22 mouse cellular contexts compared by ENCODE assay signal in the genomic region with DNA sequence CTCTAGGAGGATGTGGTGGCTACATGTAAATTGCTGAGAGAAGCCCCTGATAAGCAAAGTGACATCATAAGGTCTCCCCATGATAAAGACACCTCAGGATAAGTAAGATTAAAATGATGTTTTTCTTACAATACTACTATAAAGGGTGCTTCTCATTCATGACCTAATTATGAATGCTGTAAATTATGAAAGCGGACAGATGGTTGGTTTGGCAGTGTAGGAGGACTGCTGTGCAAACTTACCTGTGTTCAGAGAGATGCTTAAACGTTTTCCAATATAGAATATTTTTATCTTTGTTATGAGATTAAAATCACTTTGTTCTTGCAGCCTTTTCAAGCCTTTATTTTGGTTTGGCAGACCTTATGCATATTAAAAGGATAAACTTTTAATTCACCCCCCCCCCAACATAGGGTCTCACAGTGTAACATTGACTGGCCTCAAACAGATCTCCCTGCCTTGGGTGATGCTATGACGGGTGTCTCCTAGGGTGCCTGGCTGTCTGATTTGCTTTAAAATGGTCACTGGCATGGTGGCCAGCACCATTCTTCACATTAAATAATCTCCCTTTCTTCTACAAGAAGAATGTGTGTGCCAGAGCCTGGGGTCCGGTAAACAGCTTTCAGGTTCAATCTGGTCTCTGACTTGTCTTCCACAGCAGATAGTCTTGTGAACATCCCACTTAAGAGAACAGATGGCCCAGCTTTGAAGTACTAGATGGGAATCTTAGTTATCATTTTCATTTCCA.
DNase-seq lines count a peak whose midpoint lies in the region; ATAC-seq and TF ChIP-seq lines count a peak whose summit lies in the region.
"Had no signal": no experiment of that assay in that cellular context is flagged by ENCODE, and none has a peak within 500 bp of the region (broad histone marks: within the 10 kb centered on the region; RNA-seq: fewer than 3 reads in every experiment).

No protein-coding gene starts in this region.

- peaks cover 2% of the 10 kb centered on the region; the same call in 1 of the 2 replicates for H3K4me1 ChIP-seq in cerebellum, adult 2 months (ENCODE audit: control insufficient read depth, insufficient read depth, low read length)
- H3K4me1 ChIP-seq: embryonic facial prominence, embryonic 12.5 days; forebrain, embryonic 12.5 days; heart, embryonic 12.5 days; hindbrain, embryonic 10.5 days; intestine, embryonic 15.5 days had no signal

- TF ChIP-seq POLR2A in cerebellum, adult 2 months (IDR thresholded peaks at IDR 0.05; ENCODE audit: borderline replicate concordance, insufficient read depth, low read length) = no peak

- 17% methylated on average over 4 of the region's 4 CpGs for WGBS in cerebellum, adult 2 months

- no peaks in the 10 kb centered on the region for H3K27me3 ChIP-seq in cerebellum, adult 2 months (ENCODE audit: control insufficient read depth, insufficient read depth, low read length)
- H3K27me3 ChIP-seq: CH12.LX; embryonic facial prominence, embryonic 12.5 days; forebrain, embryonic 12.5 days; heart, embryonic 12.5 days; intestine, embryonic 15.5 days had no signal

- H3K4me3 ChIP-seq in layer of hippocampus, adult 2 months = no peak overlapping the region
- no peak overlapping the region for H3K4me3 ChIP-seq in cerebellum, adult 2 months (replicated peaks; ENCODE audit: insufficient read depth, low read depth, low read length)
- H3K4me3 ChIP-seq: embryonic facial prominence, embryonic 12.5 days; forebrain, embryonic 12.5 days; gastrocnemius, adult 2 months; heart, embryonic 12.5 days; hindbrain, embryonic 10.5 days; intestine, embryonic 15.5 days had no signal

- no peak for DNase-seq in layer of hippocampus, adult 2 months (ENCODE audit: low spot score in 2 of 2)
- DNase-seq in layer of hippocampus, adult 18-20 months (ENCODE audit: low spot score in 2 of 2) = no peak
- DNase-seq in cerebellum, adult 2 months = peak; percentile 19 to 63
- DNase-seq in cerebellum, postnatal 10 days = peak; percentile 38 to 60
- no peak for DNase-seq in right cerebral cortex, postnatal 14 days
- DNase-seq in kidney, adult 9 months = no peak
- DNase-seq: adrenal gland, adult 8-10 months; adrenal gland, postnatal 36 days; forebrain, postnatal 0 days; gastrocnemius, adult 2 months; gastrocnemius, postnatal 25 days; kidney, adult 18-20 months had no signal

- no peak for TF ChIP-seq CTCF in layer of hippocampus, adult 2 months (conservative IDR thresholded peaks at IDR 0.05)
- no peak for TF ChIP-seq CTCF in cerebellum, adult 2 months (IDR thresholded peaks at IDR 0.05; ENCODE audit: borderline replicate concordance, insufficient read depth, low read depth, low read length)

- H3K27ac ChIP-seq in layer of hippocampus, adult 2 months = 0 out of 2 replicates have a peak overlapping the region, but pooled peaks have one; percentile 18
- no peak overlapping the region for H3K27ac ChIP-seq in cerebellum, adult 2 months (ENCODE audit: insufficient read depth, low read length)
- H3K27ac ChIP-seq: embryonic facial prominence, embryonic 12.5 days; forebrain, embryonic 12.5 days; gastrocnemius, adult 2 months; hindbrain, embryonic 10.5 days; hindbrain, embryonic 14.5 days; intestine, embryonic 15.5 days had no signal

- ATAC-seq in megakaryocyte-erythroid progenitor cell, adult 5-6 weeks (replicated peaks; ENCODE audit: low FRiP score, low TSS enrichment, poor library complexity, severe bottlenecking) = no peak
- ATAC-seq: activated CD4-positive, CD25-positive, alpha-beta regulatory T cell, adult 4 months; forebrain, postnatal 0 days; intestine, embryonic 15.5 days; Patski had no signal

Comparison
In these comparisons a context has a peak if more than half of its experiments do, and no peak if none do; other contexts are left out.
1. DNase-seq: peak in cerebellum, adult 2 months (2 of 2) and cerebellum, postnatal 10 days (2 of 2); none in layer of hippocampus, adult 2 months (0 of 2), layer of hippocampus, adult 18-20 months (0 of 2), right cerebral cortex, postnatal 14 days (single experiment) and kidney, adult 9 months (single experiment).